Mouse (Mus musculus) cortical plate, adult 2 months (tissue): Measurements from ENCODE around the gene Ctxn2. TPM values are rescaled to one million over a fixed set of nuclear protein-coding genes. Genes with fewer than 3 reads are reported as not detected.
"Not testable (repeated sequence)": the region's sequence is repeated elsewhere in the genome, so short reads cannot be mapped to it uniquely, and the experiment has no call there.

Experiments used
- H3K27ac ChIP-seq: fragments of 200-500 bp; 2 replicates; pipeline ENCODE4 v1.5.1; 2012; ENCODE audit warnings: low read length, control low read depth, inconsistent platforms; ENCODE audit not compliant: insufficient read depth
- H3K4me1 ChIP-seq: fragments of 200-500 bp; 2 replicates; pipeline ENCODE4 v1.6.1; 2011; ENCODE audit warnings: low read length; ENCODE audit not compliant: control insufficient read depth, insufficient read depth
- H3K4me3 ChIP-seq: fragments of 200-500 bp; 2 replicates; pipeline ENCODE4 v1.5.1; 2011; ENCODE audit warnings: mild to moderate bottlenecking, low read length, control low read depth; ENCODE audit not compliant: insufficient read depth
- CTCF ChIP-seq: fragments of 200-500 bp; IDR thresholded peaks from 2 replicates; pipeline ENCODE4 v1.5.1; 2011; ENCODE audit warnings: mild to moderate bottlenecking, control low read depth, low read length; ENCODE audit not compliant: insufficient read depth; ENCODE audit errors: extremely low read depth
- POLR2A ChIP-seq: fragments of 200-500 bp; IDR thresholded peaks from 2 replicates; pipeline ENCODE4 v1.6.1; 2011; ENCODE audit warnings: mild to moderate bottlenecking, low read length, control low read depth; ENCODE audit not compliant: insufficient read depth; ENCODE audit errors: extremely low read depth
- polyA plus RNA-seq: library from polyadenylated mRNA; depleted of rRNA; stranded (reverse); fragments of >200 nt; gene quantifications from 2 replicates; pipeline ENCODE4 v1.2.3, GENCODE M21; 2012; rRNA removed

Ctxn2 gene
- 7.2 and 7.5 TPM in 2 replicates for polyA plus RNA-seq

GRCm38 (mm10) chr2:125135903-125136811 is at the start of gene Ctxn2:
TSS of gene Ctxn2 (plus strand) at chr2:125136692.
- H3K4me1 ChIP-seq = no peaks in the 10 kb centered on the region
- H3K27ac ChIP-seq = 0 out of 2 replicates have a peak within 1 kb of the TSS, but pooled peaks have one; percentile 3
- peak within 1 kb of the TSS; percentile 66 for H3K4me3 ChIP-seq
- peak; percentile 37; the same call in 1 of the 2 replicates for TF ChIP-seq POLR2A
- TF ChIP-seq CTCF = no peak

GRCm38 (mm10) chr2:125088757-125089156 is 47.7 kb upstream of the Ctxn2 start:
- Histone ChIP-seq H3K4me1 (no peaks in the 10 kb centered on the region), H3K27ac (no peak overlapping the region), H3K4me3 (no peak overlapping the region)
- no peak for TF ChIP-seq POLR2A
- TF ChIP-seq CTCF = no peak

GRCm38 (mm10) chr2:125092123-125092522 is 44.4 kb upstream of the Ctxn2 start:
- H3K4me3 ChIP-seq, H3K27ac ChIP-seq, H3K4me1 ChIP-seq: not testable (repeated sequence)

GRCm38 (mm10) chr2:125104491-125104890 is 32.0 kb upstream of the Ctxn2 start:
- H3K4me1 ChIP-seq, H3K27ac ChIP-seq, H3K4me3 ChIP-seq: not testable (repeated sequence)

DNA sequence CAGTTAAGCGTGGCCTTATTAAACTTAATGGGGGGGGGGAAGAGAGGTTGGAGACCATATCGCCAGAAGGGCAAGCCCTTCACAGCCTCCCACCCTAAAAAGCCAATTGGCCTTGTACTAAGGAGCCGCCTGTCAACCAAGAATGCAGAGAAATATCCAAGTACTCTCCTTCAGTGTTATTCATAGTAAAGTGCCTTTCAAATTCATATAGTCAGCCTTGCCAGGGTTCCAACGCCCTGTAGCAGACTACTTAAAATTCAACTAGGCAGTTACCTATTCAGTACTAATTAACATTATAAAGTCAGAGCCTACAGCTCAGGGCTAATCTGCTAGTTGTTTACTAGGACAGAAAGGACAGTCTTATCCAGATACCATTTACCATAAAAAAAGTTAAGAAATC is 30.0 kb upstream of the Ctxn2 start:
- H3K4me3 ChIP-seq, H3K27ac ChIP-seq, H3K4me1 ChIP-seq: not testable (repeated sequence)

DNA sequence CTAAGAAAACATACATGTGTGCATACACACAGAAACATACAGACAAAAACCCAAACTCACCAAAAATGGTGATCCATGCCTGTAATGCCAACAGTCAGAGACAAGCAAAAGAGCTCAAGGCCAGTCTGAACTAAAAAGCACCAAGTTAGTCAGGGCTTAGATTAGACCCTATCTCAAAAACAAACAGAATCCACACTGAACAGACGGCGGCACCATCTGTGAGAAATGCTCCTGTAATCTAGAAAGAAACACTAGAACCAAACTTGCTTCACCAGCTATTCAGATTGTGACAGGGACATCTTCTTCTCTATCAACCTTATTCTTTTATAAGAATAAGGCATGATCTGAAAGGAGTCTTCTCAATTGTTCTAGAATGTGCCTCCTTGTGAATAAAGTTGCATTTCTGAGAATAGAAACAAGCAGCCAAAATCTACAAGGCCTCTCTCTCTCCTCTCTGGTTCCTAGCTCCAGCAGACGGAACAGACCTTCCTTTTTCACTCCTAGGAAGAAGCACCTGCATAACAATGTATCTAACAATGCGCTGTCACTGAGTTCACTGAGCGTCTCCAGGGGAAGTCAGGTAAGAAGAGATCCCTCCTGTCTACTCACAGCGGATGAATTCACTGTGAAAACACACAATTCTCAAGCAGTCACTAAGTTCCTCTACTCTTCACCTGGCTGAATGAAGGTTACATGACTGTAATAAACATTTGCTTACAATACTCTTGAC is 16.9 kb upstream of the Ctxn2 start:
- TF ChIP-seq POLR2A = no peak
- no peak for TF ChIP-seq CTCF
- Histone ChIP-seq H3K27ac (no peak overlapping the region), H3K4me1 (peaks cover 7% of the 10 kb centered on the region; the same call in 1 of the 2 replicates)

GRCm38 (mm10) chr2:125122288-125122623 is 14.2 kb upstream of the Ctxn2 start:
- H3K27ac ChIP-seq = 0 out of 2 replicates have a peak overlapping the region, but pooled peaks have one; percentile 38
- peaks cover 7% of the 10 kb centered on the region; the same call in 1 of the 2 replicates for H3K4me1 ChIP-seq
- TF ChIP-seq POLR2A (no peak), CTCF (no peak)
- peak overlapping the region; percentile 90 for H3K4me3 ChIP-seq

More for the DNA sequence above, 16.9 kb upstream of the Ctxn2 start:
- H3K4me3 ChIP-seq = no peak overlapping the region

DNA sequence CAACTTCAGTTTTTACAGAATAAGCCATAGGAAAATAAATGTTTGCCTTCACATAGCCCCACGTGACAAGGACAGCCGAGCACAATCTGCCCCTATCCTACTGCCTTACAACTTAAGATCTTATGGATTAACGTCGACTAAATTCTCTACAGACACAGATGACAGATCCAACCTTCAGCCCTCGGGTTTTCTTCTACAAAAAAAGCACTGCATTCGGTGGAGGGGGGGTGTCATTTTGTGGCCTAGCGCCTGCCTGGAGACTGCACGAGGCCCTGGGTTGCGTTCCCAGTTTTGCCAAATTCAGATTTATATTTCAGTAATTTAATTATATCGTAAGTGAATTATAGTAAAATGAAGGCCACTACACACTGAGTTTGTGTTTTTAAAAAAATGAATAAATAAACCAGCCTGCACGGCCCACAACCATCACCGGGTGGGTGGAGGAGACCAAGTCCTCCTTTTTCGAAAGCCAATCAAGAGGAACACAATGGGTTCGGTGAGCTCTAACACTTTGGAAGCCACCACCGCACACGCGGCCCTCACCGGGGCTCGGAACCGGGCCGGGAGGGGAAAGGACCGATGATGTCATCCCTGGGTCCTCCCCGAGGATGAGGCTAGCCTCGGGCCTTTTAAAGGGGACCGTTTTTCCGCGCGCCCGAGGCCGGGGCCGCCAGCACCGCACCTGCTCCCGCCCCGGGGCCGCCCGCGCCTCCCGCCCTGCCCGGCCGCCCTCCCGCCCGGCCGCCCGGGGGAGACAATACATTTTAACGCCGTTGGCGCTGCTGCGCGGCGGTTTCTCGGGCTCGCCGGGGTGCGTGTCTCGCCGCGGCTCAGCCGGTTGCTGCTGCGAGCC is 13.6 kb upstream of the Ctxn2 start:
- TF ChIP-seq POLR2A = 0 out of 2 replicates have a peak, but pooled peaks have one; percentile 35
- no peak for TF ChIP-seq CTCF
- peak overlapping the region; percentile 83 for H3K27ac ChIP-seq

DNA sequence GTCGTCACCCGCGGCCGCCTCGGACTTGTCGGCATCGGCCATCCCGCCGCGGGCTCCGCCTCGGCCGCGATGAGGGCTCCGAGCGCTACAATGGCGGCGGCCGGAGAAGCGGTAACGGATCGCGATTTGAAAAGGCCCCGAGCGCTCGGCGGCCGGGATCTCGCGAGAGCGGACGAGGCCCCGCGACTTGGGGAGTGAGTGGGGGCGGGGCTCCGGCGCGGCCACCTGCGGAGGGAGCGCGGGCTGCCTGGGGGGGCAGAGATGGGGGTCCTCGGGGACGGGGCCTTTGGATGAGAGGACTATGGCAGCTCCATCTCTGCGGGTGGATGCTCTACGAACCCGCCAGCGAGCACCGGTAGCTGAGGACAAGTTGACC is 13.0 kb upstream of the Ctxn2 start, which contains the start of gene Myef2:
Gene Myef2, minus strand, starts transcription at position 185 of the 376 bp plus-strand sequence.
- H3K4me1 ChIP-seq = peaks cover 7% of the 10 kb centered on the region; the same call in 1 of the 2 replicates
- no peak for TF ChIP-seq POLR2A
- no peak for TF ChIP-seq CTCF

More for the DNA sequence above, 13.6 kb upstream of the Ctxn2 start:
- Histone ChIP-seq H3K4me3 (peak overlapping the region; percentile 90), H3K4me1 (peaks cover 7% of the 10 kb centered on the region; the same call in 1 of the 2 replicates)

DNA sequence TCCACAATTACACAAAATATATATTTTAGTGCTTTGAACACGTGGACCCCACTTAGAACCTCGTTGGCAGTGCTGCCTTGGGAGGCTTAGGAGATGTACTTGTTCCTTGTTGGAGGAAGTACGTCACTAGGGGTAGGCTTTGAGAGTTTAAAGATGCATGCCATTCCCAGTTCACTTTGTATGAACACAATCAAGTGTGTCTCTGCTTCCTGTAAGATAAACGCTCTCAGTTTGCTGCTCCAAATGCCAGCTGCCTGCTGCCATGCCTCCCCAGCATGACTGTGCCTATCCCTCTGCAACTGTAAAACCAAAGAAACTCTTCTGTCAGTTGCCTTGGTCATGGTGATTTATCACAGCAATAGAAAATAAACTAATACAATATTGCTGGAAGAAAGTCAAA is 10.7 kb upstream of the Ctxn2 start:
- TF ChIP-seq POLR2A = no peak
- no peak for TF ChIP-seq CTCF
- Histone ChIP-seq H3K4me1 (peaks cover 4% of the 10 kb centered on the region; the same call in 1 of the 2 replicates), H3K4me3 (no peak overlapping the region), H3K27ac (no peak overlapping the region)

More for the DNA sequence above, 13.0 kb upstream of the Ctxn2 start, which contains the start of gene Myef2:
- Histone ChIP-seq H3K4me3 (peak within 1 kb of the TSS; percentile 90), H3K27ac (peak within 1 kb of the TSS; percentile 83)
